Mouse (Mus musculus): ENCODE results near the gene Adgrl1.

The Adgrl1 gene

GRCm38 (mm10) chr8:83899363-83900252 is at the start of gene Adgrl1:
Adgrl1 (plus strand) TSS chr8:83900105.
- peak; percentile 53 to 70 for DNase-seq (ENCODE audit: low spot score in 2 of 2)

DNA sequence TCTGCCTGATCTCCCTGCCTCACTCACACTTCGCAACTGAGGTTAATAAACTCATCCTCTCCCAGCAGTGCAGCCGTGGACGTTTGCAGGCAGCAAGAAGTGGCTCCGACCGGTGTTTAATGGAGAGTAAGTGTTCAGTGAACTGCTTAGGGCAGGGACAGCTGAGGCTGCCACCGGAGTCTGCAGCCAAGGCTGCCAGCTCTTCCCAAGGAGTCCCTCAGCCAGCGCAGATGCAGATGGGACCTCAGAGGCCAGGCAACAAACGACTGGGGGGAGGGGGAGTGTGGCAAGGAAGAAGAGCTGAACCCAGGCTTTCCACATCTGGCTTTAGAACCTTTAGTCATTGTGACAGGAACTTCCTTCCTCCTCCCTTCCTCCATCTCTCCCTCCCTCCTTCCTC is 47.6 kb upstream of the Adgrl1 start:
- no peak for DNase-seq (ENCODE audit: low spot score in 2 of 2)

DNA sequence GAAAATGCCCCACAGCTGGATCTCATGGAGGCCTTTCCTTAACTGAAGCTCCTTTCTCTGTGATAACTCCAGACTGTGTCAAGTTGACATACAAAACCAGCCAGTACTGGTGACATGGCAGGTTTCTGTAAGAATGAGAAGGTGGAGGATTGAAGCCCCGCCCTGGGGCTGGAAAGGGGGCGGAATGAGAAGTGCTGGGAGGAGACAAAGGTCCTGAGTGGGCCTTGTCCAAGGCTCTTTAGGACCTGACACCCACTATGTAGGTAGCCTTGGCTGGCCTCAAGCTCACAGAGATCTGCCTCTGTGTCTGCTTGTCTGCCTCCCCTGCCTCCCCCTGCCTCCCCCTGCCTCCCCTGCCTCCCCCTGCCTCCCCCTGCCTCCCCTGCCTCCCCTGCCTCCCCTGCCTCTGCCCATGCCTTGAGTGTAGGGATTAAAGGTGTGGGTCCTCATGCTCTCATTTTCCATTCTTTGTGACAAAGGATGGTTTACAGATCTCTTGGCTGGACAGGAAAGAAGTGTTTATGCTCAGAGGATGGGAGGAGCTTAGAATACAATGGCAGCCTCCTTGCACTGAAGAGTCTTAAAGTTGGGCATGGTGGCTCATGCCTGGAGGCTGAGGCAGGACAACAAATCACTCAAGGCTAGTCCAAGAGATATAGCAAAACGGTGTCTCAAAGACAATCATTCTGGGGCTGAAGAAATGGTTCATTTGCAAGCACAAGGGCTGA is 46.4 kb upstream of the Adgrl1 start:
- DNase-seq (ENCODE audit: low spot score in 2 of 2) = no peak

GRCm38 (mm10) chr8:83856486-83857065 is 43.3 kb upstream of the Adgrl1 start:
- DNase-seq (ENCODE audit: low spot score in 2 of 2) = no peak

- DNase-seq (ENCODE audit: low spot score in 2 of 2) = no peak
Measured at GRCm38 (mm10) chr8:83862439-83863268, 37.3 kb upstream of the Adgrl1 start.

DNA sequence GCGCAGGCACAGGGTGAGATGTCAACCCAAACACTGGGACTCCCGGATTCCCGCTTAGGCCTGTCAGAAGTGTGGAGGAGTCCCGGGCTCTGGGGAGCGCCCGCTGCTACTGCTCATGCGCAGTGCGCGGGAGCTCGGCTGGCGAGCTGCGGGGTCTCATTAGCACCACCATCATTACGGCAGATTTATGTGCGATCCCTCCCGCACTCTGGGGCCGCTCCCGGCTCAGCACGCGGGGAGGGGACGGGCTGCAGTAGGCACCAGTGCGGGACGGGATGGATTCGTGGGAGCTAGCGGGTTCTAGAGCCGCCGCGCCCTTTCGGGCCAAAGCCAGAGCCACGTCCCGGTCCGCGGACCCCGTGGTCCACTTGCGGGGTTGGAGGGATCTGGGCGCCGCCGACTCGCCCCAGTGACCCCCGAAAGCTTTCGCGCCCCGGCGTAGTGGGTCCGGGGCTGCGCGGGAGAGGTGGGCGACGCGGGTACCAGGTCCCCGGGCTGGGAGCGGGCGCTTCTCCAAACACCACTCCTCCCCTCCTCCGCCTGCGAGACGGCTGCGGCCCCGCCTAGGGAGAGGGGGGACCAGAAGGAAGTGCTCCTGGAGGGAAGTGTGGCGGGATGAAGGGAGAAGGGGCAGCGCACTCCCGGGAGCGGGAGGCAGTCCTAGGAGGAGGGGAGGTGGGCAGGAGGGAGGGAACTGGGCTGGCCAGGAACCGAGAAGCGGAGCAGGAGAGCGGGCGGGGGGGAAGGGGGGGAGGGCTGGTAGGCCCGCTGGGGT is 24.8 kb upstream of the Adgrl1 start:
- DNase-seq (ENCODE audit: low spot score in 2 of 2) = no peak

- no peak for DNase-seq (ENCODE audit: low spot score in 2 of 2)
Measured at GRCm38 (mm10) chr8:83875656-83876040, 24.3 kb upstream of the Adgrl1 start.

- no peak for DNase-seq (ENCODE audit: low spot score in 2 of 2)
Measured at GRCm38 (mm10) chr8:83876080-83876837, 23.6 kb upstream of the Adgrl1 start.

DNA sequence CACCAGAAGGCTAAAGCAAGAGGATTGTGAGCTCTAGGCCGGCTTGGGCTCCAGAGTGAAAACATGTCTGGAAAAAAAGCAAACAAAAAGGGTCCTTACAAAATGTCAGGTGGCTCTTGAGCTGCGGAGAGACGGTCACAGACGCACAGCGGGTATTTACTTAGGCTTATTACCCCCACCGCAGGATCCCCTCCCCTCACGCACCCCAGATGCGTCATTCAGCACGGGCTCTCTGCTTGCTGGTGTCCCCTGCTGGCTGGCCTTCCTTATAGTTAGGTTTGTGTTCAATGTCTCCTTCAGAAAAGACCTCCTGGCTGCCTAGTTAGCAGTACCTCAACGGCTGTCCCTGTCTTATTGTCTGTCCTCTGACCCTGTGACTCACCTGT is 23.1 kb upstream of the Adgrl1 start:
- DNase-seq (ENCODE audit: low spot score in 2 of 2) = peak in 1 of 2 experiments; percentile 36

DNA sequence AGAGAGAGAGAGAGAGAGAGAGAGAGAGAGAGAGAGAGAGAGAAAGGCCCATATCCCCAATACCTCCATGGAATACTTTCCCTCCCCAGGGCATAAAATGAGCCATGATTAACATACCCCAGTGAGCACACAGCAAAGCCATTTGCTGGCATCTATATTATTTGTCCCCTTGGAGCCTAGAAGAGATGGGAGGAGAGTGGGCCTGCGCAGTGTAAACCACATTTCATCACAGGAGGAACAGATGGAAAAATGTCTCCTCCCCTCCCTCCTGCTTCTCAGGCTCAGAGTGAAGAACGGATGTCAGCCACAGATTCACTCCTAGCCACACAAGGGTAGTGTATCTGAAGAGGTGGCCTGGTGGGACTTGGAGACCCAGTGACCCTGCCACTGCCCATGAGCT is 11.5 kb upstream of the Adgrl1 start:
- no peak for DNase-seq (ENCODE audit: low spot score in 2 of 2)

DNA sequence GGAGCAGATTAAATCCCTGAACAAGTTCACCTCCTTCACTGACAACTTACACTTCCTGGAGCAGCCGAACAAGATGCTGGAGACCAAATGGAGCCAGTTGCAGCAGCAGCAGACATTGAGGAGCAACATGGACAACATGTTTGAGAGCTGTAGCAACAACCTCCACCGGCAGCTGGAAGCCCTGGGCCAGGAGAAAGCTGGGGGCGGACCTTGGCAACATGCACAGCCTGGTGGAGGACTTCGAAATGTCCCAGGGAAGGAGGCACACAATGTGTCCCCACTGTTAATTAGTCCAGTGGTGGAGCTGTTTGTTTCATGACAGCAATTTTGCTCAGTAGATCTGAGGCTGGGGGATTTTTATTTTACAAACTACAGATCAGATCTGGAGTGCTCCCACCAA is 7.8 kb upstream of the Adgrl1 start:
- no peak for DNase-seq (ENCODE audit: low spot score in 2 of 2)

DNA sequence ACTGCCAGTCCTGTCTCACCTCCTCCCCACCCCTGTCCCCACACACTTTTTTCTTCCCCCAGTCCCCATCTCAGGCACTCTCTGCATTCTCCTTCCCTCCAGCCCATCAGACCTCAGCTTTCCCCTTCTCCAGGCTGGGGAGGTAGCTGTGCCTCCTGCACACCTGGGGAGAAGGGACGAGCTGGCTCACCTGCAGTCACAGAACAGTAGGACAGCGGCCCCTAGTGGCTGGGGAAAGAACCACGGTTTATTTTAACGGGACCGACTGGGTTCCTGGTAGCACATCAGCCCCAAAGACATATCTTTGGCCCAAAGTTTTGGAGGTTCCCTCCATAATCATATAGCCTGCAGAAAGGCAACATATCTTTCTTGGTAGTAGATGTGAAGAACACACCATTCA is 6.0 kb upstream of the Adgrl1 start:
- peak; percentile 71 to 81 for DNase-seq (ENCODE audit: low spot score in 2 of 2)

GRCm38 (mm10) chr8:83895894-83896293 is 4.0 kb upstream of the Adgrl1 start:
- peak; percentile 49 to 62 for DNase-seq (ENCODE audit: low spot score in 2 of 2)

DNA sequence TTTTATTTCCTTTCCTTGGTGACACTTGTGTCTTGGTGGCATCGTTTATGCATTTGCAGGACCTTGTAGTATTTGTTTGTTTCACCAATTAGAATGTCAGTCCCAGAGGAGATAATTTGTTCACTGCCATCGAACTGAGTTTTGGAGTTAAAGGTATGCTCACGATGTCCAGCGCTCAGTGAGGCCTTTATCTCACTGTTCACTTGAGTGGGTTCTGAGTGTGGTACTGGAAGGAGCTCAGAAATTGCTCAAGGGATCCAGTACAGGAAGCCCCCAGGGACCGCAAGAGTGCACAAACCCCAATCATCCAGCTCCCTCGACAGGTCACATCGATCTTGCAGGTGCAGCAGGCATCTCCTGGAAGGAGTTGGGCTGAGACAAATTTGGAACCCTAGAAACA is 3.4 kb upstream of the Adgrl1 start:
- no peak for DNase-seq (ENCODE audit: low spot score in 2 of 2)

GRCm38 (mm10) chr8:83897211-83897610 is 2.7 kb upstream of the Adgrl1 start:
- peak in 1 of 2 experiments; percentile 32 for DNase-seq (ENCODE audit: low spot score in 2 of 2)

GRCm38 (mm10) chr8:83898456-83898855 is 1.4 kb upstream of the Adgrl1 start:
- no peak for DNase-seq (ENCODE audit: low spot score in 2 of 2)

GRCm38 (mm10) chr8:83898985-83899362 is 931 bp upstream of the Adgrl1 start:
- no peak for DNase-seq (ENCODE audit: low spot score in 2 of 2)

- no peak for DNase-seq (ENCODE audit: low spot score in 2 of 2)
Measured at GRCm38 (mm10) chr8:83900266-83900956, 506 bp downstream of the Adgrl1 start.

DNA sequence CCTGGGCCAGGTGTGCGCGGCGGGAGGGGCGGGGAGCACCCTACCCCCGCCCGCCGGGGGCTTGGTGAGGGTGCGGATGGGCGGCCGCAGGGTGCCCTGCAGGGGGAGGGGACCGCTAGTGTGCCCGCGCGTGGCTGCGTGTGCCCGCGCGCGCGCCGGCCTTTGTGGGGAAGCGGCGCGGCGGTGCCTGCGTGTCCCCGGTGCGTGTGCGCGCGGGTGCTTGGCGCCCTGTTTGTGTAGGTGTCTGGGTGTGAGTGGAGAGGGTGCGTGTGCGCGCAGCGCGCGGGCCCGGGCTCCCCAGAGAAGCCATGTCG is 1.0 kb downstream of the Adgrl1 start:
- DNase-seq (ENCODE audit: low spot score in 2 of 2) = no peak

Measured in natural killer cell, adult 2 months (primary cell).